Mouse (Mus musculus) lung, postnatal 4 days (tissue): ENCODE results near the gene Lemd2.
"Not testable (repeated sequence)": the region's sequence is repeated elsewhere in the genome, so short reads cannot be mapped to it uniquely, and the experiment has no call there.

Experiments
- DNase-seq, 2 experiments: peaks; one replicate each; pipeline ENCODE4 v3.0.0; 2021

The Lemd2 gene

GRCm38 (mm10) chr17:27204075-27204909, at the start of gene Lemd2:
Gene Lemd2, minus strand, starts transcription at chr17:27204469.
- DNase-seq, result peak; percentile 97 to 99

GRCm38 (mm10) chr17:27251150-27251549, 46.9 kb upstream of the Lemd2 start:
- no peak for DNase-seq

DNA sequence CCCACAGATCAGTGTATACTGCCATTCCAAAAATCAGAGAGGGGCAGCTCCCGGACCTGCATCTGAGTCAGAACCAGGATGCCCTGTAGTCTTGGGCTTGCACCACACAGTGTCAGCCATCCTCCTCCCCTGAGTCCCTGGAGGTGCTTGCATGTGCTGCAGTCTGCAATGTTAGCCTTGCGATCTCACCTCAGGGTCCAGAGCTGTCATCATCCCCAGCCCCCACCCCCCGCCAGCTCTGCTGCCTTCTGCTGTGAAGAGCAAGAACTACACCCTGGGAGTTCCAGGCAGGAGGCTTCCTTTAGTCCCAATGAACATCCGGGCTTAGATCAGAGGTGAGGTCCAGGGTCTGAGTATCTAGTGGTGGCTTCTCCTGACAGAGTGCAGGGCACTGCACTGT, 46.2 kb upstream of the Lemd2 start:
- no peak for DNase-seq

DNA sequence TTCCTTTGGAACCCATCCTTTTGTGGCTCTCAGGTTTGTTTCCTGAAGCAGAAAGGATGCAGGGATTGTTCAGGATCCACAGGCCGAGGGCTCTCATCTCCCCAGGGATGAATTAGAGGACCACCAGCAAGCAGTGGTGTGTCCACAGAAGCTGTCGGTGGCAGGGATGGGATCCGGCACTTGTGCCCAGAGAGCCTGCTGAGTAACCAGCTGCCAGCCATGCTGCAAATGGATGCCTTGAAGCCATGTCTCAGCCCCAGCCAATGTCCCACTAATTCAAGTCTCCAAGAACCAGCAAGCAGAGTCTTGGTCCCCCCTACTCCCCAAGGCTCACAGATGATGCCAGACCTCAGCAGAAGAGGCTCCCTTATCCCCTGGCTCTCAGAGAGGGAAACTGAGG, 44.8 kb upstream of the Lemd2 start:
- DNase-seq, result no peak

DNA sequence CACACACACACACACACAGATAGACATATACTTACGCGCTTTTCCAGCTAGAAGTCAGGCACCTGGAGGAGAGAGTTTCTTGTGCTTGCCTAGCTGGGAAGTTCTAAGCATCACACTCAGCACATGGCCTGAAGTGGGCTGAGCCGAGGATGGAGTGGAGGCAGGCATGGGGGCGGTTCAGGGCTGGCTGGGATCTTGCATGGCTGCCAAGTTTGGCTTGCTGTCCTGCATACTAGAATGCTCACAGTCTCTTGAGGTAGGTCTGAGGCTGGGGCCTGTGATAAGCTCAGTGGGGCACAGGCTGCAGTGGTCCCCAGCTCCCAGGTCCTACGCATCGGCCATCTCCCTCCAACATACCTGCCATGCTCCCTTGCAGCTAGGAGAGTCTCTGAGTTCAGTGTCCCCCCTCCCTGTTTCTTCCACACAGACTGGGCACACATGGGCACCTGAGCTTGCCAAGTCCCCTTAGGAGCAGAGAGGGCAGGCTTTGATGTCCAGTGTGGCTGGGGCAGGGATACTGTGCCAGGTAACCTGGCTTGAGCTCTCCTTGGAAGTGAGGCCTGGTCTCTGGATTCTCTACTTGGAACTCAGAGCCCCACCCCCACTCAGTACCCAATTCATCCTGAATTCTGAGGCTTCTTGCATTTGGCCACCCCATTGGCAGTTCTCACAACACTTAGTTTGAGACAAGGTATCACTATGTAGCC, 43.6 kb upstream of the Lemd2 start:
- no peak for DNase-seq

- DNase-seq, result no peak
Measured at GRCm38 (mm10) chr17:27245851-27246381, 41.6 kb upstream of the Lemd2 start.

GRCm38 (mm10) chr17:27244912-27245311, 40.6 kb upstream of the Lemd2 start:
- no peak for DNase-seq

GRCm38 (mm10) chr17:27242194-27243189, 38.2 kb upstream of the Lemd2 start:
- DNase-seq, result peak; percentile 81 to 84

DNA sequence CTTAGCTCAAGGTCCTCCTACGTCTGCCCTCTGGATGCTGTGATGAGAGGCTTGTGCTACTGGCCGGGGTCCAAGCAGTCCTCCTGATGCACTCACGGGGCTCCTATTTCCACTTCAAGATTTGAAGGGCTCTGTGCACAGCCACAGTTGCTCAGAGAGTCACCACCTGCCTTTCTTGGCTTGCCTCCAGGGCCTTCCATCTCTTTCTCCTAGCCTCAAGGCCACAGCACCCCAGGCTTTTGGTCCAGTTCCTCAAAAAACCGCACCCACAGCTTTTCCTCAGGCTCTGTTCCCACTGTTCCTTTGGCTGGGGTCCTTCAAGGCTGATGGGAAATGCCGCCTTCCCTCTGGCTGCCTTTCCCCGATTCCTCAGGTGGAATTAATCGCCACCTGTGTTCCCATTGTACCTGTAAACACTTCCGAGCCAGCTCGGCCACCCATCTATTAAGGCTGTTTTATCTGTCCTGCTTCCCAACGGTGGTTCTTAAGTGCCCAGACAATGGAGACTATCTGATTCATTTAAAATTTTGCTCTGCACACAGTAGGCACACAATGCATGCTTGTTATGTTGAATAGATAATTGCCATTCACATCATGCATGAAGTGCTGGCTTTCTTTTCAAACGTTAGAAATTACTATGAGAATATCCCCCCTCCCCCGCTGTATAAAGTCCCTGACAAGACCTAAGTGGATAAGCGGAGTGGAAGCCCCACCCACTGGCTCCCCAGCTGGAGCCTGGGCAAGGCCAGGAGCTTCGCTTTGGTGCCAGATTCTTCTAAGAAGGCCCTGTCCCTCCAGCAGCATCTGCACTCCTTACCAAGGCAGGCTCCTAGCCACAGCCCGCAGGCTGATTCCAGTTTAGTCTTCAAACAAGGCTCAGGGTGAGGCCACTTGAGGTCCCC, 36.5 kb upstream of the Lemd2 start:
- DNase-seq, result peak; percentile 88 to 92

DNA sequence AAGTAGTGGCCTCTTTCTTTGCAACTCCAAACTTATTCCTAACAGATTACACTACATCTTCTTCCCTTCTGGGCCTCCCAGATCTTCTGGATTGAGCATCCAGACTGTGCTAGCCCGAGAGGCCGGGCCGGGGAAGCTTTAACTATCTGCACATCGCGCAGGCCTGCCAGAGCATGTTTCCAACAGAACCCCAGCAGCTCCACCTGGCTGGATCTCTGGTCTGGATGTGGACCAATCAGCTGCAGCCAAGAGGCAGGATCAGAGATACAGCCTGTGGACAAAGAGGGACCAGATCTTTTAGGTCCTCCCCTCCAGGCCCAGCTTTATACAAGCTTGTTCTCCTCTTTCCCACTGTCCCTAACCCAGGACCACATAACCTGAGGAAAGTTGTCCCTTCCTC, 35.7 kb upstream of the Lemd2 start:
- no peak for DNase-seq

- no peak for DNase-seq
Measured at GRCm38 (mm10) chr17:27238637-27239036, 34.4 kb upstream of the Lemd2 start.

GRCm38 (mm10) chr17:27237731-27238130, 33.5 kb upstream of the Lemd2 start:
- DNase-seq, result no peak

DNA sequence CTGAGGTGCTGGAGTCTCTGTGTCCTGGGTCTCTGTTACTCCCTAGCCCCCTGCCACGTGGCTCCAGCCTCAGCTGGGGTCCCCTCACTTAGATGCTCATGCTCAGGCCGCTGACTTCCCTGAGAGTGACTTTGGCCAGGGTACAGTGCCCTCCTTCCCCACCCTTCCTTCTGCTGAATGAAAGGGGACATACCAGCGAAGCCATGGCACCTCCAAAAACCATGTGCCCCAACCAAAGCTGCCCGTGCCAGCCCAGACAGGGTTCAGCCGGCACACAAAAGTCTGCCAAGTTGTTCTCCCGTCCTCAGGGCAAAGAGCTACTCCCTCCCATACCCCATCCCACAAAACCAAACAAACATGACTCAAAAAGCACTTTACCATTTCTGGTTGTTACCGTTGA, 29.0 kb upstream of the Lemd2 start:
- DNase-seq, result no peak

GRCm38 (mm10) chr17:27232176-27232575, 27.9 kb upstream of the Lemd2 start:
- DNase-seq, result no peak

DNA sequence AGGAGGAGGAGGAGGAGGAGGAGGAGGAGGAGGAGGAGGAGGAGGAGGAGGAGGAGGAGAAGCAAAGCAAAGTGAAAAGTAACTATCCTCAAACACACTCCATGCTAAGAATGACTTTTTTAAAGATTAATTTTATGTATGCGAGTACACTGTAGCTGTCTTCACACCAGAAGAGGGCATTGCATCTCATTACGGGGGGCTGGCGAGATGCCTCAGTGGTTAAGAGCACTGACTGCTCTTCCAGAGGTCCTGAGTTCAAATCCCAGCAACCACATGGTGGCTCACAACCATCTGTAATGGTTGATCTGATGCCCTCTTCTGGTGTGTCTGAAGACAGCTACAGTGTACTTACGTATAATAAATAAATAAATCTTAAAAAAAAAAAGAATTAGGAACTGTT, 27.3 kb upstream of the Lemd2 start:
- DNase-seq, result not testable (repeated sequence)

DNA sequence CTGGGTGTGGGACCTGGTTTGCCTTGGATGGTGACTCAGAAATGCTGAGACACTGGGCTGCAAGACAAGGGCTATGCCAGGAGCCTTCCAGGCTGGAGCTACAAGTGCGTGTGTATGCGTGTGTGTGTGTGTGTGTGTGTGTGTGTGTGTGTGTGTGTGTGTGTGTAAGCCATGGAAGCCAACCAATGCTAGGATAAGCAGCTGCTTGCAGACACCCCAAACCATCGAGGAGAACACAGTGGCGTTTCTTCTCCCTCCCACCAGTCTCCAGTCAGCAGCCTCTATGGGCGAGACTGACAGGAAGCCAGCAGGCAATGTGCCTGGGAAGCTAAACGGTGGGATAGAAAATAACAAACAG, 26.9 kb upstream of the Lemd2 start:
- DNase-seq, result no peak

DNA sequence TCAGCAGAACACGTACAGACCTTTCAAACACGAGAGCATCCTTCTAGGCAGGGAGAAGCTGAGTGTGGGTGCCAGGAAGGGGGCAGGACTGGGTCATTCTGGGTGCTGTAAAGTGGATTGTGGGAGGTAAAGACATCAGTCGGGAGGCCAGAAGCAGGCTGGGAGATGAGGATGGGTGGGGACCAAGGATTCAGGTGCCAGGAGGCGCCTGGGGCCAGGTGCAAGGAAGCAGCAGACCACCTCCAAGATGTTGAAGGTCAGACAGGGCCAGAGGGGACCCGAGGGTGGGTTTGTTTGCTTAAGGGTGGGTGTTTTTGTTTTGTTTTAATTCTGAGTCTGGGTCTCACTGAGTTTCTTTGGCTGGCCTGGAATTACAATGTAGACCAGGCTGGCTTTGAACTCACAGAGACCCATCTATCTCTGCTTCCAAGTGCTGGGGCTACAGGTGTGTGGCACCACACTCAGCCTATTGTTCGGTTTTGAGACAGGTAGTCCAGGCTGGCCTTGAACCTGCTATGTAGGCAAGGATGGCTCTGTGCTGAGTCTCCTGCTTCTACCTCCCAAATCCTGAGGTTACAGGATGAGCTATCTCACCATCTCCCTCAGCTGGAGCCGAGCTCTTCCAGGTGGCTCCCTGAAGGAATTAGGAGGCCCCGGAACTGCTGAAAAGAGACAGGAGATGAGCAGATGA, 26.3 kb upstream of the Lemd2 start:
- no peak for DNase-seq

GRCm38 (mm10) chr17:27229710-27230454, 25.6 kb upstream of the Lemd2 start:
- no peak for DNase-seq

DNA sequence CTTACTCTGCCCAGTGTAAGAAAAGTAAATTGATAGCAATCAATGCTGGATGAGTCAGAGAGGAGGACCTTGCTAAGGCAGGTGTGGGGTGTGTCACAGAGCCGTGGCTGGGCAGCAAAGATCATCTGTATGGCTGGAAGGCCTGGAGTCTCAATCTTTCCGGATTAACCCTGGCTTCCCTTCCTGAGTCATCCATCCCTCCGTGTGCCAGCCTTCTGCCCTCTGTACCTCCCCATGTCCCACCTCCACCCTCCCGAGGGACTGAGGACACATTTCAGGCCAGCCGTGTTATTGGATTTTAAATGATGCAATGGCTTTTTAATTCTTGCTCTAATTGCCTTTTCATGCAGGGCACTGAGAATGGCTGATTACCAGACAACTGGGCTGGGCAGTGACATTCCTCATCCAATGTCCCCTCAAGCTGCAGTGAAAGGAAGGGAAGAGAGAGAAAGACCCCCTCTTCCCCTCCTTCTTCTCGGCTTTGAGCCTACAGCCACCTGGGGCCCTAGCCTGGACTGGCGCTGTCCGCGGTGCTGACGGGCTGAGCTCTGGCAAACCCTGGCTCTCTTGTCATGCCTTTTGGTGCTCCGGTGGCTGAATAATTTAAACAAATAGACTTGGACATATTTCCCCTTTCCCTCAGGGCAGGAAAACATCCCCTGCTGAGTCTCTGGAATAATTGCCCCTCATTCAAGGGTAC, 24.1 kb upstream of the Lemd2 start:
- DNase-seq, result peak; percentile 69 to 81

DNA sequence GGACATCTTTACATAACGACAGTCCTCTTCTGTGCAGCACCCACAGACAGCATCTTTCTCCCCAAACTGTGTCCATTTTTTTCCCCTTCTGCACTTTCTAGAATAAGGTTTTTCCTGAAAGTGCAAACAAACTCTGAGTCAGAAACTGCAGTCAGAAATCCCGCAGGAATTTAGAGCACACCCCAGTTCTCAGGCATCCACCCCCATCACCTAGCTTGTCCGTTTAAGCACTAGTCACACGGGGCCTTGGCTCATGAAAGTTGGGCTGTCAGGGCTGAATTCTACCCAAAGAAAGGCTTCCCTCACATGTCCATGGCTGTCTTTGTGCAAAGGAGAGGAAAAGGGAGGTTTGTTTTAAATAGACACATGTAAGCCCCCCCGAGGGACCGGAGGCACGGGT, 23.0 kb upstream of the Lemd2 start:
- DNase-seq, result no peak
